Mouse (Mus musculus): Measurements from ENCODE around the gene Akr7a5.

- TF ChIP-seq EP300 (IDR thresholded peaks at IDR 0.05; ENCODE audit: low read depth) (no peak), CTCF (IDR thresholded peaks at IDR 0.05; ENCODE audit: low read depth) (no peak)
These were observed 11.7 kb upstream of the Akr7a5 start for GRCm38 (mm10) chr4:139298671-139299366.
